Mouse (Mus musculus) testis, adult 2 months (tissue): ENCODE data around the gene Tmem19.

ENCODE experiments used
- CTCF ChIP-seq: fragments of 200-500 bp; IDR thresholded peaks from 2 replicates; pipeline ENCODE4 v1.5.1; 2012; ENCODE audit warnings: low read depth, mild to moderate bottlenecking, inconsistent platforms, low read length, moderate library complexity; ENCODE audit not compliant: control insufficient read depth, insufficient read depth, insufficient replicate concordance
- POLR2A ChIP-seq: fragments of 200-500 bp; IDR thresholded peaks from 2 replicates; pipeline ENCODE4 v1.6.1; 2012; ENCODE audit warnings: low read depth, mild to moderate bottlenecking, inconsistent platforms, low read length, moderate library complexity; ENCODE audit not compliant: control insufficient read depth

DNA sequence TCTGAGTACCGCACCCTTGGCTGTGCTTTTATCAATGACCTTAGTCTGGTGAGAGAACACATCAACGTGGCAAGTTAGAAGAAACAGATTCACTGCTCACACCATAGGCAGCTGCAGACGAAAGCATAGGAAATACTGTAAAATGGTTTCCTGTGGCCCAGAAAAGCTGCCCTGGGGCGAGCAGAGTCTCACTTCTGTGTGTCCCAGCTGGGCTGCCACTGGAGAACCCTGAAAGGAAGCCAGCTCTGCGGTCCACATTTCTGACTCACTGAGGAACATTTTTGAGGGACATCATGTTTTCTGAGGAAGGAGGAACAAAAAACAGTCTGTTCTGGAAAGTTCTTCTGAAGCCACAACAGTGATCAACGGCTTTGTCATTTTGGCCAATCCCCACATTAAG, 33.8 kb downstream of the Tmem19 start:
- no peak for TF ChIP-seq CTCF
- no peak for TF ChIP-seq POLR2A
